Mouse (Mus musculus): ENCODE measurements around the gene Tbx6. TPM values are rescaled to one million over a fixed set of nuclear protein-coding genes. Genes with fewer than 3 reads are reported as not detected.

Gene Tbx6
- polyA plus RNA-seq, 1 experiment = 1.7 TPM

GRCm38 (mm10) chr7:126802134-126802889, 21.0 kb downstream of the Tbx6 start:
- Histone ChIP-seq H3K9me3 (replicated peaks; ENCODE audit: control insufficient read depth, insufficient read depth, low read length, poor library complexity, severe bottlenecking) (no peaks in the 10 kb centered on the region), H3K4me1 (ENCODE audit: control insufficient read depth, insufficient read depth, low read length) (no peaks in the 10 kb centered on the region), H3K27ac (ENCODE audit: insufficient read depth, low read length) (no peak overlapping the region), H3K36me3 (ENCODE audit: control insufficient read depth, insufficient read depth, low read length, poor library complexity, severe bottlenecking) (peaks cover 2% of the 10 kb centered on the region), H3K27me3 (ENCODE audit: control insufficient read depth, insufficient read depth, low read length, poor library complexity, severe bottlenecking) (no peaks in the 10 kb centered on the region), H3K4me3 (ENCODE audit: low read depth, low read length) (no peak overlapping the region), H3K9ac (ENCODE audit: low read depth, poor library complexity, severe bottlenecking) (no peak overlapping the region)
- TF ChIP-seq EP300 (IDR thresholded peaks at IDR 0.05; ENCODE audit: insufficient read depth, low read depth, low read length) (no peak), POLR2A (IDR thresholded peaks at IDR 0.05; ENCODE audit: insufficient read depth, low read length) (no peak), CTCF (IDR thresholded peaks at IDR 0.05; ENCODE audit: low read depth, low read length) (no peak)

GRCm38 (mm10) chr7:126803181-126803580, 21.9 kb downstream of the Tbx6 start:
- no peak overlapping the region for H3K4me3 ChIP-seq (ENCODE audit: low read depth, low read length)
- H3K36me3 ChIP-seq (ENCODE audit: control insufficient read depth, insufficient read depth, low read length, poor library complexity, severe bottlenecking) = no peaks in the 10 kb centered on the region
- H3K27ac ChIP-seq (ENCODE audit: insufficient read depth, low read length) = no peak overlapping the region
- TF ChIP-seq POLR2A (IDR thresholded peaks at IDR 0.05; ENCODE audit: insufficient read depth, low read length) (no peak), CTCF (IDR thresholded peaks at IDR 0.05; ENCODE audit: low read depth, low read length) (no peak), EP300 (IDR thresholded peaks at IDR 0.05; ENCODE audit: insufficient read depth, low read depth, low read length) (no peak)
- no peaks in the 10 kb centered on the region for H3K27me3 ChIP-seq (ENCODE audit: control insufficient read depth, insufficient read depth, low read length, poor library complexity, severe bottlenecking)
- H3K9me3 ChIP-seq (replicated peaks; ENCODE audit: control insufficient read depth, insufficient read depth, low read length, poor library complexity, severe bottlenecking) = no peaks in the 10 kb centered on the region
- no peaks in the 10 kb centered on the region for H3K4me1 ChIP-seq (ENCODE audit: control insufficient read depth, insufficient read depth, low read length)
- H3K9ac ChIP-seq (ENCODE audit: low read depth, poor library complexity, severe bottlenecking) = no peak overlapping the region

- Histone ChIP-seq H3K36me3 (ENCODE audit: control insufficient read depth, insufficient read depth, low read length, poor library complexity, severe bottlenecking) (no peaks in the 10 kb centered on the region), H3K4me1 (ENCODE audit: control insufficient read depth, insufficient read depth, low read length) (no peaks in the 10 kb centered on the region), H3K4me3 (ENCODE audit: low read depth, low read length) (no peak overlapping the region), H3K27ac (ENCODE audit: insufficient read depth, low read length) (no peak overlapping the region), H3K9me3 (replicated peaks; ENCODE audit: control insufficient read depth, insufficient read depth, low read length, poor library complexity, severe bottlenecking) (no peaks in the 10 kb centered on the region), H3K27me3 (ENCODE audit: control insufficient read depth, insufficient read depth, low read length, poor library complexity, severe bottlenecking) (no peaks in the 10 kb centered on the region), H3K9ac (ENCODE audit: low read depth, poor library complexity, severe bottlenecking) (no peak overlapping the region)
- TF ChIP-seq EP300 (IDR thresholded peaks at IDR 0.05; ENCODE audit: insufficient read depth, low read depth, low read length) = no peak
- TF ChIP-seq CTCF (IDR thresholded peaks at IDR 0.05; ENCODE audit: low read depth, low read length) = no peak
- TF ChIP-seq POLR2A (IDR thresholded peaks at IDR 0.05; ENCODE audit: insufficient read depth, low read length) = no peak
These were observed 22.5 kb downstream of the Tbx6 start for GRCm38 (mm10) chr7:126803751-126804150.

- Histone ChIP-seq H3K27ac (ENCODE audit: insufficient read depth, low read length) (no peak overlapping the region), H3K4me1 (ENCODE audit: control insufficient read depth, insufficient read depth, low read length) (no peaks in the 10 kb centered on the region), H3K9ac (ENCODE audit: low read depth, poor library complexity, severe bottlenecking) (no peak overlapping the region), H3K27me3 (ENCODE audit: control insufficient read depth, insufficient read depth, low read length, poor library complexity, severe bottlenecking) (no peaks in the 10 kb centered on the region), H3K36me3 (ENCODE audit: control insufficient read depth, insufficient read depth, low read length, poor library complexity, severe bottlenecking) (no peaks in the 10 kb centered on the region), H3K4me3 (ENCODE audit: low read depth, low read length) (no peak overlapping the region), H3K9me3 (replicated peaks; ENCODE audit: control insufficient read depth, insufficient read depth, low read length, poor library complexity, severe bottlenecking) (no peaks in the 10 kb centered on the region)
- TF ChIP-seq EP300 (IDR thresholded peaks at IDR 0.05; ENCODE audit: insufficient read depth, low read depth, low read length) = no peak
- TF ChIP-seq CTCF (IDR thresholded peaks at IDR 0.05; ENCODE audit: low read depth, low read length) = no peak
- no peak for TF ChIP-seq POLR2A (IDR thresholded peaks at IDR 0.05; ENCODE audit: insufficient read depth, low read length)
These were observed 25.7 kb downstream of the Tbx6 start for GRCm38 (mm10) chr7:126806956-126807355.

DNA sequence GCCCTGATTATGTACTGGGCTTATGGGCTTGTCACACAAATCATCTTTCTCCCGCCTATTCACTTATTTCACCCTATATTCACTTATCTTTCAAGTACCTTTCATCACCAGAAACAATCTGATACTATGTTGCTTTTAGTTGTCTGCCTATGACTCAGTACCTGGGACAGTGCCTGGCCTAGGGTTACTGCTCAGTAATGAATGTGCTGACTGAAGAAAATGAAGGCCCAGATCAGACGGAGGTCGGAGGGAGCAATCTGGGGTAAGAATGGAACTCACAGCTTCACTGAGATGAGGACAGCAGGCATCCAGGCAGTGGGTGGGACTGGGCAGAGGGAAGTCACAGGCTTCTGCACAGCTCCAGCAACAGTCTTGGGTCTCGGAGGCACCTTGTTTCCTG, 26.1 kb downstream of the Tbx6 start:
- H3K36me3 ChIP-seq (ENCODE audit: control insufficient read depth, insufficient read depth, low read length, poor library complexity, severe bottlenecking) = no peaks in the 10 kb centered on the region
- TF ChIP-seq POLR2A (IDR thresholded peaks at IDR 0.05; ENCODE audit: insufficient read depth, low read length) (no peak), EP300 (IDR thresholded peaks at IDR 0.05; ENCODE audit: insufficient read depth, low read depth, low read length) (no peak), CTCF (IDR thresholded peaks at IDR 0.05; ENCODE audit: low read depth, low read length) (no peak)
- H3K4me3 ChIP-seq (ENCODE audit: low read depth, low read length) = no peak overlapping the region
- H3K9ac ChIP-seq (ENCODE audit: low read depth, poor library complexity, severe bottlenecking) = no peak overlapping the region
- no peaks in the 10 kb centered on the region for H3K27me3 ChIP-seq (ENCODE audit: control insufficient read depth, insufficient read depth, low read length, poor library complexity, severe bottlenecking)
- H3K27ac ChIP-seq (ENCODE audit: insufficient read depth, low read length) = no peak overlapping the region
- no peaks in the 10 kb centered on the region for H3K4me1 ChIP-seq (ENCODE audit: control insufficient read depth, insufficient read depth, low read length)
- no peaks in the 10 kb centered on the region for H3K9me3 ChIP-seq (replicated peaks; ENCODE audit: control insufficient read depth, insufficient read depth, low read length, poor library complexity, severe bottlenecking)

GRCm38 (mm10) chr7:126808703-126809455, 27.6 kb downstream of the Tbx6 start:
- TF ChIP-seq EP300 (IDR thresholded peaks at IDR 0.05; ENCODE audit: insufficient read depth, low read depth, low read length) (peak; percentile 76; the same call in 1 of the 2 replicates), POLR2A (IDR thresholded peaks at IDR 0.05; ENCODE audit: insufficient read depth, low read length) (peak; percentile 12), CTCF (IDR thresholded peaks at IDR 0.05; ENCODE audit: low read depth, low read length) (no peak)
- Histone ChIP-seq H3K4me1 (ENCODE audit: control insufficient read depth, insufficient read depth, low read length) (peaks cover 3% of the 10 kb centered on the region), H3K4me3 (ENCODE audit: low read depth, low read length) (peak overlapping the region; percentile 87), H3K27me3 (ENCODE audit: control insufficient read depth, insufficient read depth, low read length, poor library complexity, severe bottlenecking) (no peaks in the 10 kb centered on the region), H3K27ac (ENCODE audit: insufficient read depth, low read length) (peak overlapping the region; percentile 63), H3K9ac (ENCODE audit: low read depth, poor library complexity, severe bottlenecking) (peak overlapping the region; percentile 71), H3K9me3 (replicated peaks; ENCODE audit: control insufficient read depth, insufficient read depth, low read length, poor library complexity, severe bottlenecking) (no peaks in the 10 kb centered on the region), H3K36me3 (ENCODE audit: control insufficient read depth, insufficient read depth, low read length, poor library complexity, severe bottlenecking) (no peaks in the 10 kb centered on the region)

Measured in ES-Bruce4 (cell line).